Mouse (Mus musculus) skeletal muscle tissue, postnatal 0 days (tissue): ENCODE results near the gene Vmn1r43. TPM values are rescaled to one million over a fixed set of nuclear protein-coding genes. Genes with fewer than 3 reads are reported as not detected.

ENCODE experiments used
- polyA plus RNA-seq: library from polyadenylated mRNA; unstranded; fragments of >200 nt; fragmentation: Nextera tagmentation; extraction: Ambion mirVana; gene quantifications from 2 replicates; pipeline ENCODE4 v1.2.1, GENCODE M21; 2015

The Vmn1r43 gene
- not detected in 2 replicates for polyA plus RNA-seq

DNA sequence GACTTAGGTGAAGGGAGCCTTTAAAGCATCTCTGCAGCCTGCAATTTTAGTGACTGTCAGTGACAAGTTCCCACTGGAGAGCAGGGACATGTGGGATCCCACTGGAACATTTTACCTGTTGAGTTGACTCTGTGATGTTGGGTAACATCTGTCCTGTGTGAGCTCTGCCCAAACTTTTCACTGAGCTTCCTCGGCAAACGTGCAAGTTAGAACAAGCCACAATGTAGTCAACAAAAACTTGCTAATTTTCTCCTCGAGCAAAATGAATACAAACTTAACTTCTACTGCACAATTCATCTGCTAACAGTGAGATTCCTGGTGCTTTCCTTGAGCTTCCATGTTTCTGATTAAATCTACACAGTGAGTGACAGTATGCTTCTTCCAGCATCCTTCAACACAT lies at the start of gene Vmn1r43, which contains the start of gene Vmn1r42:
Gene Vmn1r43, minus strand, starts transcription at position 101 of the 400 bp plus-strand sequence.
Gene Vmn1r42, minus strand, starts transcription at position 101 of the 400 bp plus-strand sequence.

GRCm38 (mm10) chr6:89883360-89883759 lies 7.1 kb upstream of the Vmn1r43 start, which contains the start of gene Vmn1r44:
TSS of gene Vmn1r44 (plus strand) at chr6:89883660.

Other genes with a start within 250 kb of the Vmn1r43 start
- 7.2 and 8.5 TPM in 2 replicates for gene Txnrd3, start 232.4 kb downstream of the Vmn1r43 start, polyA plus RNA-seq
- gene Vmn1r40, start 168.9 kb downstream of the Vmn1r43 start, polyA plus RNA-seq = not detected in 2 replicates
- not detected in 2 replicates for gene Vmn1r41, start 135.6 kb downstream of the Vmn1r43 start, polyA plus RNA-seq
- gene Vmn1r42, start within 50 bp of the Vmn1r43 start, polyA plus RNA-seq = not detected in 2 replicates
- gene Vmn1r44, start 7.2 kb upstream of the Vmn1r43 start, polyA plus RNA-seq = not detected in 2 replicates
- not detected in 2 replicates for gene Vmn1r45, start 64.2 kb upstream of the Vmn1r43 start, polyA plus RNA-seq
- not detected in 2 replicates for gene Vmn1r46, start 92.9 kb upstream of the Vmn1r43 start, polyA plus RNA-seq
- gene Vmn1r47, start 139.7 kb upstream of the Vmn1r43 start, polyA plus RNA-seq = not detected in 2 replicates
- gene Vmn1r48, start 160.4 kb upstream of the Vmn1r43 start, polyA plus RNA-seq = not detected in 2 replicates
- not detected in 2 replicates for gene Vmn1r49, start 202.1 kb upstream of the Vmn1r43 start, polyA plus RNA-seq
- gene Vmn1r50, start 225.0 kb upstream of the Vmn1r43 start, polyA plus RNA-seq = not detected in 2 replicates
- not detected in 2 replicates for gene Vmn1r51, start 246.2 kb upstream of the Vmn1r43 start, polyA plus RNA-seq